Mouse (Mus musculus): ENCODE results near the gene Wnt9a. TPM values are rescaled to one million over a fixed set of nuclear protein-coding genes. Genes with fewer than 3 reads are reported as not detected.

The Wnt9a gene
- total RNA-seq, 2 experiments from 2014 or later: 2.7 to 2.9 TPM

DNA sequence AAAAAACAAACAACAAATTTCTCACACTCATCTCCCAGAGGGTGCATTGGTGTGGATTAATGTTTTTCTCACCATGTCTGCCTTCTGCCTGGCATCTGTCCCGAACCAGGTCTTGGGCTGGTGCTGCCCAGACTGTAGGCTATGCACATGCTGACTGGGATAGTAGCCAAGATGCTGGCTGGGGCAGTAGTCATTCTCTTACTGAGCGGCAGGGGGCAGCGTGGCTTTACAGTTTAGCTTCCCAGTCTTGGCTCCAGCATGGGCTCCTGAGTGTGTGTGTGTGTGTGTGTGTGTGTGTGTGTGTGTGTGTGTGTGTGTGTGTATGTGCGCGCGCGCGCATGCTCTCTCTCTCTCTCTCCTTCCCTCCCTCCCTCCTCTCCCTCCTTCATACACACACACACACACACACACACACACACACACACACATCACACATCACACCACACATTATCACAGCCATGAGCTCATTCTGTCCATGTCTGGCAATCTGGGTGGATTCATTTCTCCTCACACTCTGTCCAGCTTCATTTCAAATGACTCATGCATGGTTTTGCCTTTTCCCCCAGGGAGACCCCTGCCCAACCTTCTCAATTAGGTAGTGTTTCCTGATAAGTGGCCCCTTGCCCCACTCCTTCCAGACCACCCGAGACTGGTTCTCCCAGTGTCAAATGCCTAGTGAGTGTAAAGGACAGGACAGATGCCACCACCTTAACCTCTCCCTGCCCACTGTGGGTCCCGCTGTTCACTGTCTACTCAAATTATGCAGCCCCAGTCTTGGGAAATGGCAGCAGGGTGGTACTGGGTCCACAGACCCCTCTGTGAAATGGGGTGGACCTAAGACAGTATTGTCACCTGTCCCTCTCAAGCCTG is 3.8 kb upstream of the Wnt9a start:
- peak; percentile 93 to 94 for DNase-seq (ENCODE audit: low spot score in 2 of 2)

GRCm38 (mm10) chr11:59305008-59305820 is 1.5 kb upstream of the Wnt9a start:
- no peak for DNase-seq (ENCODE audit: low spot score in 2 of 2)

DNA sequence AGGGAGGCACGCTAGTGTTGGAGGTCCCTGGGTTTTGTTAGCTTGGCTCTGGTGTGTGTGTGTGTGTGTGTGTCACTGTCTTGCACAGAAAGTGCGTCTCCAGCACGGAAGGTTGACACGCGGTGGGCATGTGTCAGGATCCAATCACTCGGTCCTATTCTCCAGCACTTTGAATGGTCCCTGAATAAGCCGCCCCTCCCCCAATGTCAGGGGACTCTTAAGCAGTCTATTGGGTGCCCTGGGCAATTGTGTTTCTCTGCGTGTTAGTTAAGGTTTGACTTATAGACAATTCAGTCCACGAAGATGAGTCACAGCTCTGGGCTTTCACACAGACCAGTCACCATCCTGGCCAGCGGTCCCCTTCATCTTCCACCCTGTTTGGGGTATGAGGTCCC is 910 bp upstream of the Wnt9a start:
- DNase-seq (ENCODE audit: low spot score in 2 of 2): no peak

DNA sequence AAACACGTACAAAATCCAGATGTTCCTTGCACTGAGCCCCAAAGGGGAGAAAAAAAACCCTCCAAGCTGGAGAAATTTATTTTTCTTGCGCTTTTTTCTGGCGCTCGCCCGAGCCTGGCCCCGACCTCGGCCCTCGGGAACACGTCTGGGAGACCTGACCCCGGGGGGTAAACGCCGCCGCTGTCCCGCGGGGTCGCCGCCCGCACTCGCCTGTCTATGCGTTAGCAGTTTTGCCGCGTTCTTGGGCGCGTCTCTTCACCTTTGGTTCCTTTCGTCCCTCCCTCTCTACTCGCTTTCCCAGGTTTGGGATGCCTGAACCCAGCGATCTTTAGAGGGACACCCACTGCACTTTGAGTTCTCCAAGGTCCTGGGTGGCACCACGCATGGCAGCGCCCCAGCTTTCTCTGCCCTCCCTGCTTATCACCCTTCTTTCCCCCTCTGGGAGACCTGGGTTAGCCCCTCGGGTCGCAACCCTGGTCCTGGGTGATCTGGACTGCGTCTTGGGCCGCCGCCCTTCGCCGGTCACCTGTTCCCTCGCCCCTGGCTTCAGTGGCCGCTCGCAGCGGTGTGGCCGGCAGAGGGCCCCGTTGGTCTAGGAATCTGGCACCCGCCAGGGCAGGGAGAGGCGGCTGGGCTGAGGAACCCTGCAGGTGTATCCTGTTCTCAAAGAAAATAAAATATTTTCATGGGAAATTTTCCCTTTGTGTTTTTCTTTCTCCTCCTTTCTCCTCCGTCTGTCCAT is 865 bp downstream of the Wnt9a start:
- DNase-seq (ENCODE audit: low spot score in 2 of 2): peak; percentile 77 to 88

DNA sequence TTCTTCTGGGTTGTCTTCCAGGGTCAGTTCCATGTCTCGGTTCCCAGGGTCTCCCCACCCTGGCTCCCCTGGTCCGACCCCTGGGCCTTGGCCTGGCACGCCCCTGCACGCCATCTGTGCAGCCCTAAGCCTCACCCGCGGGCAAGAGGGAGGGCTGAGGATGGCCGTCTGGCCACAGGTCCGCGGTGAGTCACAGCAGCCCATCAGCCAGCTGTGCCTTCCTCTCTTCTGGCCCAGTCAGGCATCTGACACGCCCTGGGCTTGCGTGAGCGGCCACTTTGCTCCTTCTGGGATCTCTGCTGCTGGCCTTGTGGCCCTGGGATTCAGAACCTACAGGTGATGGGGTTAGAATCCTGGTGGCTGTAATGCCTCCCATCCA is 1.4 kb downstream of the Wnt9a start:
- no peak for DNase-seq (ENCODE audit: low spot score in 2 of 2)

- DNase-seq (ENCODE audit: low spot score in 2 of 2): no peak
These were observed 1.9 kb downstream of the Wnt9a start for GRCm38 (mm10) chr11:59308625-59309024.

GRCm38 (mm10) chr11:59309106-59309805 is 2.5 kb downstream of the Wnt9a start:
- no peak for DNase-seq (ENCODE audit: low spot score in 2 of 2)

GRCm38 (mm10) chr11:59309976-59310375 is 3.2 kb downstream of the Wnt9a start:
- no peak for DNase-seq (ENCODE audit: low spot score in 2 of 2)

- DNase-seq (ENCODE audit: low spot score in 2 of 2): no peak
These were observed 5.3 kb downstream of the Wnt9a start for GRCm38 (mm10) chr11:59312060-59312459.

- no peak for DNase-seq (ENCODE audit: low spot score in 2 of 2)
These were observed 5.8 kb downstream of the Wnt9a start for GRCm38 (mm10) chr11:59312501-59312900.

DNA sequence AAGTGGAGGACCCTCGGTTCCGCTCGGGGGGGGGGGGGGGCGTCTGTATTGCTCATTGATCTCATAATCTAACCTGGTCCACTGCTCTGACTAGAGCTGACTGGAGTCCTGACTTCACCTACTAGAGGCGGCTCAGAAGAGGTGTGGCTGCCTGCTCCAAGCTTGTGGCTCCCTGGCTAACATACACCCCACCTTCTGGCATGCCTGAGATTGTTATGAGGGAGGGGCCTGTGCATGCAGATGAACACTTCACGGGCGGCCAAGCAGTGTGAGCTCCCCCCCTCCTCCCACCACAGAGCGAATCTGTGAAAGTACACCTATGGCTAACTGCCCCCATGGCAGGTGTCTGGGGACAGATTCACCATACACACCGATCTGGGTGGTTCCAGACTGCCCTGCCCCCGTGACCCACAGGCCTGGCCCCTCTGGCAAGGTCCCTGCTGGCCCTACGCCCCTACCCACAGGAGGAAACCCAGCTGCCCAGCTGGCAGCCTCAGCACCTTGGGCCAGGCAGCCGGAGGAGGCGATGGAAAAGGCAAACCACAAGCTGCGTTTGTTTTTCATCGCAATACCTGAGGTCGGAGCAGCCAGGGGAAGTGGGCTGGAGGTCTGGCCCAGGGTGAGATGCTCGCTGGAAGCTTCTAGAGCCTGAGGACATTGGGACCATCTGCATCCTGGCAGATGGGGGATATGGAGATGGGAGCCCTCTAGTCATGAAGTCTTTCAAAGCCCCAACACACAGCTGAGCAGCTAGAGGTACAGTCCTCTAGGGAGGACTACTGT is 6.5 kb downstream of the Wnt9a start:
- no peak for DNase-seq (ENCODE audit: low spot score in 2 of 2)

DNA sequence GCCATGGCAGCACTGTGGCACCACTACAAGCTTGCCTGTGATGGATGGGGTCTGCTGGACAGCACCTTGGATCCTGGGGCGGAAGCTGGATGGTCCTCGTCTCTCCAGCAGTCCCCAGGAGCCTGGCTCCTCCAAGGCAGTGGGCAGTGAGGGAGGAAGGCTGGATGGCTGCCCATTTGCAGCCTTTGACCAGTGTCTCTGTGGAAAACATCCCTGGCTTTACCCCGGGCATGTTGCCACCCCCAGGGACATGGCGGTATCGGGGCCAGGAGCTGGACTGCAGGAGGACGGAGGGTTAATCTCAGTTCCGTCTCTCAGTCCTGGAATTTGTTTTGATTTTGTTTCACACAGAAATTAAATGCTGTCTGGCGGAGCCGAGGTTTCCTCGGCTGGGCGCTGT is 7.2 kb downstream of the Wnt9a start:
- peak in 1 of 2 experiments; percentile 61 for DNase-seq (ENCODE audit: low spot score in 2 of 2)

- DNase-seq (ENCODE audit: low spot score in 2 of 2): no peak
These were observed 9.8 kb downstream of the Wnt9a start for GRCm38 (mm10) chr11:59316517-59316916.

- DNase-seq (ENCODE audit: low spot score in 2 of 2): no peak
These were observed 16.3 kb downstream of the Wnt9a start for GRCm38 (mm10) chr11:59322988-59323387.

GRCm38 (mm10) chr11:59324777-59325176 is 18.0 kb downstream of the Wnt9a start:
- no peak for DNase-seq (ENCODE audit: low spot score in 2 of 2)

DNA sequence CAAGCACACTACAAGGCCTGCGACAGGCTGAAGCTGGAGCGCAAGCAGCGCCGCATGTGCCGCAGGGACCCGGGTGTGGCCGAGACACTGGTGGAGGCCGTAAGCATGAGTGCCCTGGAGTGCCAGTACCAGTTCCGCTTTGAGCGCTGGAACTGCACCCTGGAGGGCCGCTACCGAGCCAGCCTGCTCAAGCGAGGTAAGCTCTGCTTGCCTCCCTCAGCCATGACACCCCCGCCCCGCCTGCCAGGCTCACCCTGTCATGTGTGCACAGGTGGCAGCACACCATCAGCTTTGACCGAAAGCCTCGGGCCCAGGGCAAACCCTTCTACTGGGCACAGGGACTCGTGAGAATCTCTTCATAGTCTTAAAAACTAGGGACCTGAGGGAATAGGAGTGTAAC is 20.9 kb downstream of the Wnt9a start:
- no peak for DNase-seq (ENCODE audit: low spot score in 2 of 2)

DNA sequence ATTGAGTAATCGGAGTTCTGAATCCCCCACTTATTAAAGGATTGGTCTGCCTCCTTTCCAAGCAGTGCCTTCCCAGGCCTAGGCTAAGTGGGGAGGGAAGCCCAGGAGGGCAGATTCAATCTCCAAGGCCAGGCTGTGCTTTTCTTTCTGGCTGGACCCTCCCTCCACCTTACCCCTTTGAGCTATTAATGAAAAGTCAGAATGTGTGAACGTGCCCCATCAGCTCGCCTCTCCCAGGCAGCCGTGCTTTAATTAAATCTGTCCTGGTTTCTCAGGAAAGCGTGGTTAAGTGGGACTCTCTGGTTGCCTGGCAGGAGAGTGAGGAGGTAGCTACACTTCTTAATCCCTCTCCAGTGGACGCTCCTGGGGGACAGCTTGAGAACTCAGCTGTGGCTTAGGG is 22.9 kb downstream of the Wnt9a start:
- DNase-seq (ENCODE audit: low spot score in 2 of 2): no peak

- DNase-seq (ENCODE audit: low spot score in 2 of 2): peak; percentile 74 to 79
These were observed 23.8 kb downstream of the Wnt9a start for GRCm38 (mm10) chr11:59330560-59330959.

DNA sequence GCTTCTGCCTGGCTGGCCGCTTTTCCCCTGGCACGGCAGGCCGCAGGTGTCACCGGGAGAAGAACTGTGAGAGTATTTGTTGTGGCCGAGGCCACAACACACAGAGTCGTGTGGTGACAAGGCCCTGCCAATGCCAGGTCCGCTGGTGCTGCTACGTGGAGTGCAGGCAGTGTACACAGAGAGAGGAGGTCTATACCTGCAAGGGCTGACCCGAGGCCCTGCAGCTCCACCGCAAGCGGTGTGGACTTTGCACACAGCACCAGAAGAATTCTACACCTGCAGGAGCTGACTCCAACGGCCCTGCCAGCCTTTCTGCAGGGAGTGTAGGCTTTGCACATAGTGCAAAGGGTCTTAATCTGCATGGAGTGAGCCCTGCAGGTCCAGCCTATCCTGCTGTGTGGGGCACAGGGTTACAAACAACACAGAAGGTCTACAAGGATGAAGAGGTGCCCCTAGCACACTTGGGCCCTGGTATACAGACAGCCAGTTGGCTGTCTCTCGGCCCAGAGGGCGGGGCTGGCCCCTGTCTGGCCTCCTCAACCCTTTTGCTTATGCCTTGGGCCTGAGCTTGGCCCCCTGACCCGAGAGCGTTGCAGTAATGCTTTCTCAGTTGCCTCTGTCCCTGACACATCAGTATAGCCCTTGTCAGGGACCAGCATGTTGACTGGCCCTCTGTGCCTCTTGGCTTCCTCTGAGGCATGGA is 24.6 kb downstream of the Wnt9a start:
- no peak for DNase-seq (ENCODE audit: low spot score in 2 of 2)

- no peak for DNase-seq (ENCODE audit: low spot score in 2 of 2)
These were observed 26.2 kb downstream of the Wnt9a start for GRCm38 (mm10) chr11:59332938-59333337.

All from layer of hippocampus, postnatal 10 days (tissue).